Mouse (Mus musculus): ENCODE results near the gene Calcrl.
"Not testable (repeated sequence)": the region's sequence is repeated elsewhere in the genome, so short reads cannot be mapped to it uniquely, and the experiment has no call there.

Calcrl gene

GRCm38 (mm10) chr2:84389075-84389474 lies 36.1 kb downstream of the Calcrl start:
- no peak for DNase-seq (ENCODE audit: low spot score in 2 of 2)

- not testable (repeated sequence) for DNase-seq (ENCODE audit: low spot score in 2 of 2)
Measured at GRCm38 (mm10) chr2:84388537-84388936, 36.7 kb downstream of the Calcrl start.

GRCm38 (mm10) chr2:84388023-84388416 lies 37.2 kb downstream of the Calcrl start:
- DNase-seq (ENCODE audit: low spot score in 2 of 2): no peak

GRCm38 (mm10) chr2:84387394-84388022 lies 37.7 kb downstream of the Calcrl start:
- no peak for DNase-seq (ENCODE audit: low spot score in 2 of 2)

- no peak for DNase-seq (ENCODE audit: low spot score in 2 of 2)
Measured at GRCm38 (mm10) chr2:84386563-84387393, 38.4 kb downstream of the Calcrl start.

- DNase-seq (ENCODE audit: low spot score in 2 of 2): no peak
Measured at GRCm38 (mm10) chr2:84384911-84385693, 40.1 kb downstream of the Calcrl start.

- no peak for DNase-seq (ENCODE audit: low spot score in 2 of 2)
Measured at GRCm38 (mm10) chr2:84383828-84384227, 41.4 kb downstream of the Calcrl start.

- DNase-seq (ENCODE audit: low spot score in 2 of 2): no peak
Measured at GRCm38 (mm10) chr2:84382556-84382955, 42.7 kb downstream of the Calcrl start.

- no peak for DNase-seq (ENCODE audit: low spot score in 2 of 2)
Measured at GRCm38 (mm10) chr2:84381997-84382396, 43.2 kb downstream of the Calcrl start.

- no peak for DNase-seq (ENCODE audit: low spot score in 2 of 2)
Measured at GRCm38 (mm10) chr2:84380816-84381215, 44.4 kb downstream of the Calcrl start.

- no peak for DNase-seq (ENCODE audit: low spot score in 2 of 2)
Measured at GRCm38 (mm10) chr2:84378678-84379077, 46.5 kb downstream of the Calcrl start.

- DNase-seq (ENCODE audit: low spot score in 2 of 2): no peak
Measured at GRCm38 (mm10) chr2:84369256-84369655, 56.0 kb downstream of the Calcrl start.

- no peak for DNase-seq (ENCODE audit: low spot score in 2 of 2)
Measured at GRCm38 (mm10) chr2:84366742-84367141, 58.5 kb downstream of the Calcrl start.

- DNase-seq (ENCODE audit: low spot score in 2 of 2): no peak
Measured at GRCm38 (mm10) chr2:84365266-84365665, 59.9 kb downstream of the Calcrl start.

GRCm38 (mm10) chr2:84362779-84363719 lies 62.2 kb downstream of the Calcrl start:
- DNase-seq (ENCODE audit: low spot score in 2 of 2): no peak

- DNase-seq (ENCODE audit: low spot score in 2 of 2): no peak
Measured at GRCm38 (mm10) chr2:84358690-84359343, 66.4 kb downstream of the Calcrl start.

GRCm38 (mm10) chr2:84355281-84355680 lies 69.9 kb downstream of the Calcrl start:
- no peak for DNase-seq (ENCODE audit: low spot score in 2 of 2)

GRCm38 (mm10) chr2:84347376-84347775 lies 77.8 kb downstream of the Calcrl start:
- no peak for DNase-seq (ENCODE audit: low spot score in 2 of 2)

GRCm38 (mm10) chr2:84343756-84344155 lies 81.5 kb downstream of the Calcrl start:
- DNase-seq (ENCODE audit: low spot score in 2 of 2): no peak

GRCm38 (mm10) chr2:84337774-84338450 lies 87.3 kb downstream of the Calcrl start:
- no peak for DNase-seq (ENCODE audit: low spot score in 2 of 2)
